Mouse (Mus musculus): ENCODE data around the gene Tnk2.

Gene Tnk2

GRCm38 (mm10) chr16:32643661-32644061, at the start of gene Tnk2:
Gene Tnk2 (plus strand): TSS chr16:32643874.
- peak; percentile 77 for DNase-seq (ENCODE audit: low spot score)

- DNase-seq (ENCODE audit: low spot score) = no peak
These were observed 49.8 kb upstream of the Tnk2 start for GRCm38 (mm10) chr16:32593916-32594315.

DNA sequence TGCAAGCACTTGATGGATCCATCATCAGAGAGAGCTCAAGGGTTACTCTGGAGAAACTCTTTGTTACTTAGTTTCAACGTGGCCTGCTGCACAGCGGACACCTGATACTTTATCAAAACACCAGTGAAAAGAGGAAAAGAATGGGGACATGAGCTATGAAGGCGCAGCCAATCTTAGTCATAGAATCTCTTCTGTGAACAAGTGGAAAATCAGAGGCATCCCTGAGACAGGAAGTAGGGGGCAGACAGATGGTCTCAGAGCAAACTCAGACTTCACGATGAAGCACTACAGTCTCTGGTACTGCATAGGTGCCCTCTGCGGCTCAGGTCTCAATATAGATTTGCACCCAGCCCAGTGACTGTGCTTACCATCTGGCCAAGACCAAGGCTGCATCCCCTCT, 49.0 kb upstream of the Tnk2 start:
- DNase-seq (ENCODE audit: low spot score) = no peak

- no peak for DNase-seq (ENCODE audit: low spot score)
These were observed 48.4 kb upstream of the Tnk2 start for GRCm38 (mm10) chr16:32595142-32595855.

GRCm38 (mm10) chr16:32597909-32598381, 45.7 kb upstream of the Tnk2 start:
- no peak for DNase-seq (ENCODE audit: low spot score)

GRCm38 (mm10) chr16:32599151-32599550, 44.5 kb upstream of the Tnk2 start:
- no peak for DNase-seq (ENCODE audit: low spot score)

GRCm38 (mm10) chr16:32602193-32602685, 41.4 kb upstream of the Tnk2 start:
- no peak for DNase-seq (ENCODE audit: low spot score)

DNA sequence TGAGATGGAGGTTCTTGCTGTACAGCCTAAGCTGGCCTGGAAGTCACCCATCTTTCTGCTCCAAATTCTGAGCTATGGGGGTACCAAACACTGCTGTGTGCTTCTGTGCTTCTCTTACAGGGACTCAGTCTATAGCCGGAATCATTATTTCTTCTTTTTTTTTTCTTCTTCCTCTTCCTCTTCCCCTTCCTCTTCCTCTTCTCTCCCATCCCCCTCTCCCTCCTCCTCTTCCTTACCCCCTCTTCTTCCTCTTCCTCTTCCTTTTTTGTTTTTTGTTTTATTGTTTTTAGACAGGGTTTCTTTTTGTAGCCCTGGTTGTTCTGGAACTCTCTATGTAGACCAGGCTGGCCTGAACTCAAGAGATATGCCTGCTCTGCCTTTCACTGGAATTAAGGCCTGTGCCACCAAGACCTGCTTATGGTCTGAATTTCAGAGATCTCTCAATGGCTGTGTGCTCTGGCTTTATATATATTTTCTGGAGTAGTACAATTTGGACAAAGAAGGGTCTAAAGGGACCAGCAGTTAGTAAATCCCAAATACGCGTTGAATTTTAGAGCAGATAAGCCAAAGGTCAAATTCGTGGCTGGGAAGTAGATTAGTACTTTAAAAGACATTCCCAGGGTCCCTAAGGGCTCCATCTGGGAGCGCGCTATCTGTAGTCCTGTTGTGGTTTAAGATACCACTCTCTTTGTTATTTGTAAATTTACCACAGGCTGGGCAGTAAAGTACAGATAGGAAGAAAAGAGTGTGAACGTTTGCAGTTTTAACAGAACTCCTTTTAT, 35.9 kb upstream of the Tnk2 start:
- no peak for DNase-seq (ENCODE audit: low spot score)

- DNase-seq (ENCODE audit: low spot score) = no peak
These were observed 35.3 kb upstream of the Tnk2 start for GRCm38 (mm10) chr16:32608344-32608711.

DNA sequence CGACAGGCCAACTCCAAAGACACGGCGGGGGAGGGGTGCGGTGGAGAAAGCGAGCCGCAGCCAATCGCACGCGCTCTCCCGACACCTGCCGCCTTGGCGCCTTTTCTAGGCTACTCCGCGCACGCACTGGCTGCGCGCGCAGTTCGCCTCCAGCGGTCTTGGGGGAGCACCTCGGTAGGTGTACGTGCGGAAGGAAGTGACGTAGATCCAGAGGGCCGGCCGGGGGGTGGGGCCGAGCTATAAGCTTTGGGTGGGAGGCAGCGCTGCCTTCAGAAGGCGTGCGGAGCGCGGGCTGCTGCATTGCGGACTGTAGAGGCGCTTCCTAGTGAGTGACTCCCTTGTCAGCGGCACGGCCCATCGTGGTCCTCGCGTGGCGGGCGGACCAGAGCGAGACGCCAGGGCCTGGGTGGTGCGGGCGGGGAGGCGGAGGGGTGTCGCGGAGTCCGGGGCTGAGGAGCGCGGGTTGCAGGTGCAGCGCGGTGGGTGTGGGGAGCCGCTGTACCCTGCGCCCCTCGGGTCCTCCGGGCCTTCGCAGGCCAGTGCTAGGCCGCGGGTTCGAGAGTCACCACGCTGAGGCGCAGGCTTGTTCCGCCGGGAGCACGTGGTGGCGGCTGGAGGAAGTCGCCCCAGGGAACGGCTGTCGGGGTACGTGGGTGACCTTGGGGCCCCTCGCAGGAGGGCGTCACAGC, 34.8 kb upstream of the Tnk2 start, which contains the start of gene Tfrc:
Gene Tfrc, plus strand, starts transcription at position 209 of the 689 bp plus-strand sequence.
- DNase-seq (ENCODE audit: low spot score) = peak; percentile 95

DNA sequence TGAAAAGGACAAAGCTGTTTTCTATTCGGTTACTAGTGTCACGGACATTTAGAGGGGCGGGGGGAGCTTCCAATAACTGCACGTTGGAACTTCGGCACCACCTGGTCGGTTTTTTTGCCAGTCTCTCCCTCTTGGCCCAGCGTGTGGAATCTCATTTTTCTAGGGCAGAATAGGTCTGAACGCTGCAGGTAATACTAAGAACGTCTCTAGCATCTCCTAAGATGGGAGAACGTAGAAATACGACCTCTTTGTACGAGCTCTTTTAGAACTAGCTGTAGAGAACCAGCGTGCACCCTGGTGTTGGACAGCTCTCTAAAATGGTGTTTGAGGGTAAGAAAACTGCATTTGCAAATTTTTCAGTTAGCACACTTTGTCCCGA, 34.3 kb upstream of the Tnk2 start:
- no peak for DNase-seq (ENCODE audit: low spot score)

- no peak for DNase-seq (ENCODE audit: low spot score)
These were observed 33.0 kb upstream of the Tnk2 start for GRCm38 (mm10) chr16:32610460-32611255.

GRCm38 (mm10) chr16:32612052-32612451, 31.6 kb upstream of the Tnk2 start:
- DNase-seq (ENCODE audit: low spot score) = no peak

- DNase-seq (ENCODE audit: low spot score) = no peak
These were observed 30.3 kb upstream of the Tnk2 start for GRCm38 (mm10) chr16:32613269-32613834.

GRCm38 (mm10) chr16:32614047-32614446, 29.6 kb upstream of the Tnk2 start:
- no peak for DNase-seq (ENCODE audit: low spot score)

- DNase-seq (ENCODE audit: low spot score) = no peak
These were observed 24.7 kb upstream of the Tnk2 start for GRCm38 (mm10) chr16:32618946-32619345.

DNA sequence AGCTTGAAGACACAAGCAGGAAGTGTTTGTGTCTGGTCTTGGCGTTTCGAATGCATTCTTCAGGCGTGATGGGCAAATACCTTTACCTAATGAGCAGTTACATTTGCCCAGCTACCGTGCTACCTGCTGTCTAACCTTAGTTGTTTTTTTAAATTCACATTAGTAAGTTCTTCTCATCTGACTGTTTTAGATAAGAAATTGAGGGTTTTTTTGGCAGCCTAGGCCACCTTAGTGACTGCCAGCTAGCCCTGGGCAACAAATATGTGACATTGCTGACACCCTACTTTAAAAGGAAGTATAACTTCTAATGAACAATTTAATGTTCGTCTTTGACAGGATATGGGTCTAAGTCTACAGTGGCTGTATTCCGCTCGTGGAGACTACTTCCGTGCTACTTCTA, 15.5 kb upstream of the Tnk2 start:
- no peak for DNase-seq (ENCODE audit: low spot score)

GRCm38 (mm10) chr16:32632328-32632824, 11.3 kb upstream of the Tnk2 start:
- no peak for DNase-seq (ENCODE audit: low spot score)

DNA sequence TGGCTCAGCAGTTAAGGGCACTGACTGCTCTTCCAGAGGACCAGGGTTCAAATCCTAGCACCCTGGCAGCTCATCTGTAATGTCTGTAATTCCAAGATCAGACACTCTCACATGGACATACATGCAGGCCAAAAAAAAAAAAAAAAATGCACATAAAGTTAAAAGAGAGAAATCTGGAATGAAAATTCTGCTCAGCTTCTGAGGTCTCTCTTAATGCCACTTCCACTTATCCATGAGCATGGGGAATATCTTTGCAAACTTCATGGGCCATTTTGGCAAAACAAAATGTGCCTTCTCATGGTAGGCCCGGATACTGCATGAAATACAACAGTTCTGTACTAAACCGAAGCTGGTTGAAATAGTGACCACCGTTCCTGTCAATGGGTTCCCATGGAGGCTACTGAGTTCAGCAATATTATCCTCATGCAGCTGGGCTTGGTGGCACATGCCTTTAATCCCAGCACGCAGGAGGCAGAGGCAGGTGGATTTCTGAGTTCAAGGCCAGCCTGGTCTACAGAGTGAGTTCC, 10.1 kb upstream of the Tnk2 start:
- no peak for DNase-seq (ENCODE audit: low spot score)

DNA sequence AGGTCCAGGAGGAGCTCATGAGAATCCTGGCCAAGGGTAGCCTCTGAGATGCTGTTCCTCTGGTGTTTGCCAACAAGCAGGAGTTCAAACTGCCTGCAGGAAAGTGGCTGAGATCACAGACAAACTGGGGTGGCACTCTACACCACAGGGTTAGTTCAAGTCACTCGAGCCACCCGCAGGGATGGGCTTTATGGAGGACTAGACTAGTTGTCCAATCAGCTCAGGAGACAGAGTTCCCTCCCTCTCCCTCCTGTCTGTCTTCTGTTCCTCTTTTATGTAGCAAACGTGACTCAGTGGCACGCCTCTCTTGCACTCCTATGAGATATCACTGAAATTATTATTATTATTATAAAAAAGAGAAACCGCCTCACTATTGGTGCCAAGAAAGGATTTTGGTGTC, 9.5 kb upstream of the Tnk2 start:
- DNase-seq (ENCODE audit: low spot score) = no peak

- DNase-seq (ENCODE audit: low spot score) = no peak
These were observed 8.4 kb upstream of the Tnk2 start for GRCm38 (mm10) chr16:32635314-32635713.

Measured in left cerebral cortex, adult 11 months (tissue).